Comparison of ENCODE assay signal across 9 mouse cellular contexts in genomic region chr1:36554633-36555399, GRCm38 (mm10). TPM values are rescaled to one million over a fixed set of nuclear protein-coding genes. Genes with fewer than 3 reads are reported as not detected.
DNase-seq lines count a peak whose midpoint lies in the region; ATAC-seq and TF ChIP-seq lines count a peak whose summit lies in the region.
"Had no signal": no experiment of that assay in that cellular context is flagged by ENCODE, and none has a peak within 500 bp of the region (broad histone marks: within the 10 kb centered on the region; RNA-seq: fewer than 3 reads in every experiment).

No protein-coding gene starts in this region.

- H3K4me1 ChIP-seq in forebrain, embryonic 16.5 days (replicated peaks; ENCODE audit: control insufficient read depth, insufficient read depth, low read length), result peaks cover 31% of the 10 kb centered on the region
- H3K4me1 ChIP-seq in midbrain, postnatal 0 days (ENCODE audit: insufficient read depth, low read length), result peaks cover 19% of the 10 kb centered on the region; the same call in 1 of the 2 replicates

- H3K4me3 ChIP-seq in forebrain, embryonic 16.5 days (replicated peaks; ENCODE audit: low read length), result peak overlapping the region; percentile 98; the same call in 1 of the 2 replicates
- H3K4me3 ChIP-seq in midbrain, postnatal 0 days (ENCODE audit: low read depth, low read length), result peak overlapping the region; percentile 94; the same call in 1 of the 2 replicates

- H3K27ac ChIP-seq in forebrain, embryonic 16.5 days (ENCODE audit: low read length), result no peak overlapping the region
- H3K27ac ChIP-seq in midbrain, postnatal 0 days (ENCODE audit: low read depth, low read length), result peak overlapping the region; percentile 93

- 79% methylated on average over 21 of the region's 21 CpGs for WGBS in forebrain, embryonic 16.5 days
- WGBS in midbrain, postnatal 0 days, result 71% methylated on average over 21 of the region's 21 CpGs

- H3K9me3 ChIP-seq in forebrain, embryonic 16.5 days (ENCODE audit: control insufficient read depth, low read length), result no peaks in the 10 kb centered on the region
- no peaks in the 10 kb centered on the region for H3K9me3 ChIP-seq in midbrain, postnatal 0 days (ENCODE audit: low read length)
- H3K9me3 ChIP-seq: G1E had no signal

- peaks cover 35% of the 10 kb centered on the region for H3K36me3 ChIP-seq in forebrain, embryonic 16.5 days (ENCODE audit: control insufficient read depth, insufficient read depth)
- H3K36me3 ChIP-seq in midbrain, postnatal 0 days (ENCODE audit: insufficient read depth, low read length), result peaks cover 54% of the 10 kb centered on the region
- H3K36me3 ChIP-seq: G1E had no signal

- DNase-seq in heart, adult 11 months, result peak; percentile 97
- DNase-seq in heart, adult 8-10 months (ENCODE audit: low spot score), result no peak
- DNase-seq in kidney, postnatal 14 days, result peak; percentile 73
- DNase-seq in midbrain, postnatal 0 days (ENCODE audit: low spot score), result no peak
- no peak for DNase-seq in right cerebral cortex, postnatal 10 days (ENCODE audit: low spot score in 2 of 2)
- no peak for DNase-seq in frontal cortex, postnatal 36 days (ENCODE audit: low spot score in 2 of 2)
- DNase-seq in frontal cortex, adult 2 months (ENCODE audit: extremely low spot score in 1 of 2, low spot score in 1 of 2), result no peak

- 0 out of 2 replicates have a peak, but pooled peaks have one; percentile 6 for TF ChIP-seq CTCF in midbrain, postnatal 0 days (IDR thresholded peaks at IDR 0.05)

- H3K4me2 ChIP-seq in forebrain, embryonic 16.5 days (ENCODE audit: low read length), result peak overlapping the region; percentile 100
- H3K4me2 ChIP-seq in midbrain, postnatal 0 days (ENCODE audit: low read depth, low read length, poor library complexity, severe bottlenecking), result peak overlapping the region; percentile 96

- H3K27me3 ChIP-seq in forebrain, embryonic 16.5 days (replicated peaks; ENCODE audit: control insufficient read depth, insufficient read depth, low read length), result no peaks in the 10 kb centered on the region
- no peaks in the 10 kb centered on the region for H3K27me3 ChIP-seq in midbrain, postnatal 0 days (ENCODE audit: insufficient read depth, low read length)

- ATAC-seq in forebrain, embryonic 16.5 days, result no peak
- ATAC-seq in midbrain, postnatal 0 days (ENCODE audit: low FRiP score), result no peak

- peak overlapping the region; percentile 99; the same call in 1 of the 2 replicates for H3K9ac ChIP-seq in forebrain, embryonic 16.5 days (replicated peaks; ENCODE audit: low read depth, low read length)
- peak overlapping the region; percentile 50 for H3K9ac ChIP-seq in midbrain, postnatal 0 days (replicated peaks; ENCODE audit: low read length, poor library complexity, severe bottlenecking)

RNA-seq across cellular contexts. Expression of gene Sema4c, which starts 3.3 kb away (rescaled TPM):
- total RNA-seq in heart, adult 8-10 months (2022), result 10 to 100 TPM; 10.8 to 13.4 (median 11.2) TPM
- 35.4 and 37.3 TPM in 2 replicates for polyA plus RNA-seq in forebrain, embryonic 16.5 days (2015; fragmentation: Nextera tagmentation; extraction: Ambion mirVana)
- 30.0 and 32.7 TPM in 2 replicates for total RNA-seq in midbrain, postnatal 0 days (2014; rRNA removed)
- polyA plus RNA-seq in midbrain, postnatal 0 days (2015; fragmentation: Nextera tagmentation; extraction: Ambion mirVana), result 14.7 and 18.0 TPM in 2 replicates
- 12.3 and 12.7 TPM in 2 replicates for polyA plus RNA-seq in frontal cortex, adult 2 months (2012; rRNA removed)
- polyA plus RNA-seq: G1E had no signal

RNA-seq across cellular contexts. Expression of gene Ankrd39, which starts 7.6 kb away (rescaled TPM):
- total RNA-seq in heart, adult 8-10 months (2022), result 1 to 10 TPM; 5.4 to 8.2 (median 7.1) TPM
- 15.4 and 24.4 TPM in 2 replicates for polyA plus RNA-seq in forebrain, embryonic 16.5 days (2015; fragmentation: Nextera tagmentation; extraction: Ambion mirVana)
- 27.9 and 30.4 TPM in 2 replicates for total RNA-seq in midbrain, postnatal 0 days (2014; rRNA removed)
- polyA plus RNA-seq in midbrain, postnatal 0 days (2015; fragmentation: Nextera tagmentation; extraction: Ambion mirVana), result 34.3 and 40.9 TPM in 2 replicates
- polyA plus RNA-seq in frontal cortex, adult 2 months (2012; rRNA removed), result 16.2 and 17.7 TPM in 2 replicates

RNA-seq across cellular contexts. Expression of gene Gm42417, which starts 15.6 kb away (rescaled TPM):
- 100 to 1,000 TPM; 132 to 332 (median 244) TPM for total RNA-seq in heart, adult 8-10 months (2022)
- polyA plus RNA-seq in forebrain, embryonic 16.5 days (2015; fragmentation: Nextera tagmentation; extraction: Ambion mirVana), result 0.22 and 0.42 TPM in 2 replicates
- total RNA-seq in midbrain, postnatal 0 days (2014; rRNA removed), result not detected in 2 replicates
- 0.42 and 0.65 TPM in 2 replicates for polyA plus RNA-seq in midbrain, postnatal 0 days (2015; fragmentation: Nextera tagmentation; extraction: Ambion mirVana)
- polyA plus RNA-seq in frontal cortex, adult 2 months (2012; rRNA removed), result 0.04 TPM in 1 of 2 replicates, not detected in the other
- total RNA-seq: G1E had no signal

RNA-seq across cellular contexts. Expression of gene Ankrd23, which starts 18.1 kb away (rescaled TPM):
- total RNA-seq in heart, adult 8-10 months (2022), result 100 to 1,000 TPM; 251 to 540 (median 405) TPM
- polyA plus RNA-seq in forebrain, embryonic 16.5 days (2015; fragmentation: Nextera tagmentation; extraction: Ambion mirVana), result 9.3 and 13.2 TPM in 2 replicates
- total RNA-seq in midbrain, postnatal 0 days (2014; rRNA removed), result 9.8 and 11.6 TPM in 2 replicates
- 12.8 and 14.8 TPM in 2 replicates for polyA plus RNA-seq in midbrain, postnatal 0 days (2015; fragmentation: Nextera tagmentation; extraction: Ambion mirVana)
- 9.5 and 11.5 TPM in 2 replicates for polyA plus RNA-seq in frontal cortex, adult 2 months (2012; rRNA removed)

RNA-seq across cellular contexts. Expression of gene Cnnm3, which starts 43.1 kb away (rescaled TPM):
- 10 to 100 TPM in 3 of 4 experiments, 1 to 10 TPM in 1; 8.6 to 16.3 (median 11.7) TPM for total RNA-seq in heart, adult 8-10 months (2022)
- polyA plus RNA-seq in forebrain, embryonic 16.5 days (2015; fragmentation: Nextera tagmentation; extraction: Ambion mirVana), result 4.8 and 5.8 TPM in 2 replicates
- 32.9 and 40.8 TPM in 2 replicates for total RNA-seq in midbrain, postnatal 0 days (2014; rRNA removed)
- 4.3 and 5.2 TPM in 2 replicates for polyA plus RNA-seq in midbrain, postnatal 0 days (2015; fragmentation: Nextera tagmentation; extraction: Ambion mirVana)
- 26.6 and 27.1 TPM in 2 replicates for polyA plus RNA-seq in frontal cortex, adult 2 months (2012; rRNA removed)

Comparison
In these comparisons a context has a peak if more than half of its experiments do, and no peak if none do; other contexts are left out.
1. DNase-seq: peak in heart, adult 11 months (single experiment) and kidney, postnatal 14 days (single experiment); none in heart, adult 8-10 months (single experiment), midbrain, postnatal 0 days (single experiment), right cerebral cortex, postnatal 10 days (0 of 2), frontal cortex, postnatal 36 days (0 of 2) and frontal cortex, adult 2 months (0 of 2).